Mouse (Mus musculus): Measurements from ENCODE around the gene Tspan12. TPM values are rescaled to one million over a fixed set of nuclear protein-coding genes. Genes with fewer than 3 reads are reported as not detected.
A peak's percentile ranks its signal among the peaks of the same experiment; 100 is the strongest.

Gene Tspan12
- total RNA-seq, 2 experiments from 2014 or later, result 7.1 to 15.5 TPM

GRCm38 (mm10) chr6:21822721-21823134, 29.6 kb downstream of the Tspan12 start:
- Histone ChIP-seq H3K27ac (no peak overlapping the region), H3K4me3 (no peak overlapping the region)
- TF ChIP-seq CTCF (IDR thresholded peaks at IDR 0.05), result no peak
- intact Hi-C loops (cut with DNase I), result no loop called here
- no peak for DNase-seq

- peak; percentile 42 for TF ChIP-seq CTCF (IDR thresholded peaks at IDR 0.05)
- intact Hi-C loops (cut with DNase I), result no loop called here
- DNase-seq, result no peak
- H3K4me3 ChIP-seq, result no peak overlapping the region
- no peak overlapping the region; the same call in 1 of the 2 replicates for H3K27ac ChIP-seq
Observed at GRCm38 (mm10) chr6:21818107-21818807, 34.1 kb downstream of the Tspan12 start.

GRCm38 (mm10) chr6:21806005-21806404, 46.3 kb downstream of the Tspan12 start:
- DNase-seq, result no peak
- intact Hi-C loops (cut with DNase I), result no loop called here
- no peak for TF ChIP-seq CTCF (IDR thresholded peaks at IDR 0.05)
- Histone ChIP-seq H3K4me3 (no peak overlapping the region), H3K27ac (no peak overlapping the region)

GRCm38 (mm10) chr6:21805013-21805570, 47.2 kb downstream of the Tspan12 start:
- no peak for DNase-seq
- TF ChIP-seq CTCF (IDR thresholded peaks at IDR 0.05), result no peak
- no peak overlapping the region for H3K27ac ChIP-seq
- no peak overlapping the region for H3K4me3 ChIP-seq
- intact Hi-C loops (cut with DNase I), result no loop called here

GRCm38 (mm10) chr6:21803483-21804340, 48.6 kb downstream of the Tspan12 start:
- intact Hi-C loops (cut with DNase I), result no loop called here
- TF ChIP-seq CTCF (IDR thresholded peaks at IDR 0.05), result no peak

DNA sequence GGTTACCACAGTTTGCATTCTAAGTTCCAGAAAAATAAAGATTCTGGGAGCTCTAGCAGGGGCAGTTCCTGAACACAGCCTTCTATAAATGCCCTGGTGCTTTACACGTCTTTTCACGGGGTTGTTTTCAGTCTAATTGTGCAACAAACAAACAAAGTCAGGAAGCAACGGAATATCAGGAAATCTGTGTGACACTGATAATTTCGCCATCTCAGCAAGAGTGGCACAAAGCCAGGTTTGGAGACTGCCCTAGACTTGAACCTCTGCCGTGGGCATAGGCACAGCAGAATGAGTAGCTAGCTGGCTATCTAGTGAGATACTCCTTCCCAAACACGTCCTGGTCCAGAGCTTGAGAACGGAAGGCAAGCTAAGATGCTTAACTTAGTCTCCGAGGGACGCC, 53.7 kb downstream of the Tspan12 start:
- peak; percentile 28 for DNase-seq
- no peak for TF ChIP-seq CTCF (IDR thresholded peaks at IDR 0.05)
- Histone ChIP-seq H3K27ac (peak overlapping the region; percentile 63), H3K4me3 (no peak overlapping the region)
- intact Hi-C loops (cut with DNase I), result loop anchor here (5.0 kb wide), 2 partner anchors 54 to 149 kb away; partner anchors contain the start of genes Ing3 and Tspan12

More at GRCm38 (mm10) chr6:21803483-21804340, 48.6 kb downstream of the Tspan12 start:
- DNase-seq, result no peak
- Histone ChIP-seq H3K4me3 (no peak overlapping the region), H3K27ac (peak overlapping the region; percentile 46)

GRCm38 (mm10) chr6:21797087-21797486, 55.2 kb downstream of the Tspan12 start:
- Histone ChIP-seq H3K4me3 (no peak overlapping the region), H3K27ac (peak overlapping the region; percentile 59; the same call in 1 of the 2 replicates)
- no peak for DNase-seq
- no peak for TF ChIP-seq CTCF (IDR thresholded peaks at IDR 0.05)
- intact Hi-C loops (cut with DNase I), result loop anchor here (5.0 kb wide), 2 partner anchors 55 to 150 kb away; partner anchors contain the start of genes Ing3 and Tspan12

DNA sequence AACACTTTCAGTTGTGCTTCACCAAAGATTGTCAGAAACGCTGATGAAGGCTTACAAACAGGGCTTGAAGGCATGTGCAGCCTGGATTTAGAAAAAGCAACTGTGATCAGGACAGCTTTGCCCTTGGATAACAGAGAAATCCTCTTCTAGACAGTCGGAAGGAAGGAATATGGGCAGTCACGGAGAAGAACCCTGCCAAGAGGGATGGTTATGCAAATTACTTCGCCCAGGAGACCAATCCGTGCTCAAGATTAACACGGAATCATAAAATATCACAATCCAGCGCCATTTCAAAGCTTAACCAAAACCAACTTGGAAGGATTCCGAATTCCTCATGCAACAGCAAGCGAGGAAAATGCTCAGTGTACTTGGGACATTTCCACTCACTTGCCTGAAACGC, 55.9 kb downstream of the Tspan12 start:
- Histone ChIP-seq H3K4me3 (peak overlapping the region; percentile 34), H3K27ac (peak overlapping the region; percentile 9; the same call in 1 of the 2 replicates)
- no peak for DNase-seq
- intact Hi-C loops (cut with DNase I), result loop anchor here (5.0 kb wide), 2 partner anchors 56 to 151 kb away; partner anchors contain the start of genes Ing3 and Tspan12
- TF ChIP-seq CTCF (IDR thresholded peaks at IDR 0.05), result no peak

GRCm38 (mm10) chr6:21795410-21795809, 56.9 kb downstream of the Tspan12 start:
- DNase-seq, result no peak
- no peak overlapping the region for H3K27ac ChIP-seq
- TF ChIP-seq CTCF (IDR thresholded peaks at IDR 0.05), result no peak
- intact Hi-C loops (cut with DNase I), result loop anchor here (2.0 to 5.0 kb wide), 3 partner anchors 57 to 301 kb away; partner anchors contain the start of genes Ing3 and Tspan12
- H3K4me3 ChIP-seq, result no peak overlapping the region

- intact Hi-C loops (cut with DNase I), result loop anchor here (2.0 to 5.0 kb wide), 3 partner anchors 57 to 302 kb away; partner anchors contain the start of genes Ing3 and Tspan12
- Histone ChIP-seq H3K27ac (no peak overlapping the region), H3K4me3 (no peak overlapping the region)
- peak; percentile 90 for TF ChIP-seq CTCF (IDR thresholded peaks at IDR 0.05)
- DNase-seq, result peak; percentile 63
Observed at GRCm38 (mm10) chr6:21795072-21795407, 57.3 kb downstream of the Tspan12 start.

DNA sequence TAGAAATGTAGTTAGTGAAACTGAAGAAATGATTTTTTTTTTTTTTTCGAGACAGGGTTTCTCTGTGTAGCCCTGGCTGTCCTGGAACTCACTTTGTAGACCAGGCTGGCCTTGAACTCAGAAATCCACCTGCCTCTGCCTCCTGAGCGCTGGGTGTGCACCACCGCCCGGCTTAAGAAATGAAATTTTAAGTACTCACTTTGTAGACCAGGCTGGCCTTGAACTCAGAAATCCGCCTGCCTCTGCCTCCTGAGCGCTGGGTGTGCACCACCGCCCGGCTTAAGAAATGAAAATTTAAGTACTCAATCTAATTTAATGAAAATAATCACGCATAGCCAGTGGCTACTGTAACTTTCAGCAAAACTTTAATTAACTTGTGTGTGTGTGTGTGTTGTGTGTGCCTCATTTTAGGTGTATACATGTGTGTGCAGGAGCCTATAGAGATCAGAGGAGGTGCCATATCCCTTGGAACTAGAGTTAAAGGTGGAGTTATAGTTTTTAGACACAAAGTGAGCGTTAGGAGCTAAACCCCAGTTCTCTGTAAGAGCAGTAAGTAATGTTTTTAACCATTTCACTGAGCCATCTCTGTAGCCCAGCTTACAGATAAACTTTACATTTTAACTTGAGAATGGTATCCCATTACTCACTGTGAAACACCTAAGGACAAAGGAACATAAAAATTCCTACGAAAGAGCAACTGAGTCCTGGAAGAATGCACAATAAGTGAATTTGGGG, 57.8 kb downstream of the Tspan12 start:
- no peak for DNase-seq
- intact Hi-C loops (cut with DNase I), result loop anchor here (2.0 to 5.0 kb wide), 3 partner anchors 58 to 302 kb away; partner anchors contain the start of genes Ing3 and Tspan12
- H3K27ac ChIP-seq, result no peak overlapping the region
- no peak for TF ChIP-seq CTCF (IDR thresholded peaks at IDR 0.05)
- H3K4me3 ChIP-seq, result no peak overlapping the region

DNA sequence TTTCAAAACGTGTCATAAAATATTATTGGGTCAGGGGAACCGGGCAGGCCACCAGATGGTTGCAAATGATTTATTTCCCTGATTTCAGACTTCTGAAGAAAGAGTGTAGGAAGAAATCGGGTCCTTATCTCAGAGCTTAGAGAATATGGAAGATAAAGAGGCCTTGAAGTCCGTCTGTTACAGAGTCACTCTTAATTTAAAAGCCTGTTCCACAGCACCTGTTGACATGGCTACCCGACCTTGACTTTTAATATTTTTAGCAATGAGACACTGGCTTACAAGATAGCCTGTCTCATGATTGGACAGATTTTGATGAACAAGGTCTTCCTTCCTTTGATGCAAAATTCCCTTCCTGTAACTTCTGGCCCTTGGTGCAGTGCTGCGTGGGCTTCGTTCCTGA, 61.0 kb downstream of the Tspan12 start:
- H3K27ac ChIP-seq, result no peak overlapping the region
- no peak for TF ChIP-seq CTCF (IDR thresholded peaks at IDR 0.05)
- H3K4me3 ChIP-seq, result no peak overlapping the region
- DNase-seq, result no peak
- intact Hi-C loops (cut with DNase I), result no loop called here
